Mouse (Mus musculus): ENCODE data around the gene Ubn1.
A peak's percentile ranks its signal among the peaks of the same experiment; 100 is the strongest.

Ubn1 gene

GRCm38 (mm10) chr16:5049182-5049773 is 579 bp upstream of the Ubn1 start:
- TF ChIP-seq GATA4 (IDR thresholded peaks at IDR 0.05; ENCODE audit: insufficient replicate concordance, low read length) = no peak

- peak; percentile 37; the same call in 1 of the 2 replicates for TF ChIP-seq GATA4 (IDR thresholded peaks at IDR 0.05; ENCODE audit: insufficient replicate concordance, low read length)
These were observed 624 bp downstream of the Ubn1 start for GRCm38 (mm10) chr16:5050251-5051110.

GRCm38 (mm10) chr16:5058114-5058513 is 8.3 kb downstream of the Ubn1 start:
- no peak for TF ChIP-seq GATA4 (IDR thresholded peaks at IDR 0.05; ENCODE audit: insufficient replicate concordance, low read length)

GRCm38 (mm10) chr16:5063472-5063871 is 13.6 kb downstream of the Ubn1 start:
- TF ChIP-seq GATA4 (IDR thresholded peaks at IDR 0.05; ENCODE audit: insufficient replicate concordance, low read length) = no peak

GRCm38 (mm10) chr16:5070321-5070720 is 20.5 kb downstream of the Ubn1 start:
- TF ChIP-seq GATA4 (IDR thresholded peaks at IDR 0.05; ENCODE audit: insufficient replicate concordance, low read length) = no peak; the same call in 1 of the 2 replicates

- no peak for TF ChIP-seq GATA4 (IDR thresholded peaks at IDR 0.05; ENCODE audit: insufficient replicate concordance, low read length)
These were observed 22.1 kb downstream of the Ubn1 start for GRCm38 (mm10) chr16:5071974-5072373.

- no peak for TF ChIP-seq GATA4 (IDR thresholded peaks at IDR 0.05; ENCODE audit: insufficient replicate concordance, low read length)
These were observed 24.5 kb downstream of the Ubn1 start for GRCm38 (mm10) chr16:5074341-5074740.

GRCm38 (mm10) chr16:5085196-5085595 is 35.3 kb downstream of the Ubn1 start:
- no peak for TF ChIP-seq GATA4 (IDR thresholded peaks at IDR 0.05; ENCODE audit: insufficient replicate concordance, low read length)

- no peak for TF ChIP-seq GATA4 (IDR thresholded peaks at IDR 0.05; ENCODE audit: insufficient replicate concordance, low read length)
These were observed 36.3 kb downstream of the Ubn1 start for GRCm38 (mm10) chr16:5086179-5086578.

- no peak for TF ChIP-seq GATA4 (IDR thresholded peaks at IDR 0.05; ENCODE audit: insufficient replicate concordance, low read length)
These were observed 39.2 kb downstream of the Ubn1 start for GRCm38 (mm10) chr16:5089021-5089420.

GRCm38 (mm10) chr16:5093285-5093684 is 43.4 kb downstream of the Ubn1 start:
- no peak for TF ChIP-seq GATA4 (IDR thresholded peaks at IDR 0.05; ENCODE audit: insufficient replicate concordance, low read length)

GRCm38 (mm10) chr16:5096504-5096903 is 46.6 kb downstream of the Ubn1 start:
- no peak for TF ChIP-seq GATA4 (IDR thresholded peaks at IDR 0.05; ENCODE audit: insufficient replicate concordance, low read length)

- no peak for TF ChIP-seq GATA4 (IDR thresholded peaks at IDR 0.05; ENCODE audit: insufficient replicate concordance, low read length)
These were observed 51.1 kb downstream of the Ubn1 start for GRCm38 (mm10) chr16:5101000-5101399.

- TF ChIP-seq GATA4 (IDR thresholded peaks at IDR 0.05; ENCODE audit: insufficient replicate concordance, low read length) = no peak
These were observed 60.0 kb downstream of the Ubn1 start for GRCm38 (mm10) chr16:5109877-5110276.

GRCm38 (mm10) chr16:5111021-5111420 is 61.2 kb downstream of the Ubn1 start:
- TF ChIP-seq GATA4 (IDR thresholded peaks at IDR 0.05; ENCODE audit: insufficient replicate concordance, low read length) = no peak

- TF ChIP-seq GATA4 (IDR thresholded peaks at IDR 0.05; ENCODE audit: insufficient replicate concordance, low read length) = no peak
These were observed 63.2 kb downstream of the Ubn1 start for GRCm38 (mm10) chr16:5113002-5113550.

All from liver, adult (tissue).